Mouse (Mus musculus): ENCODE measurements around the gene Etv6.

- TF ChIP-seq CTCF (IDR thresholded peaks at IDR 0.05; ENCODE audit: insufficient read depth, low read depth, low read length), result no peak
- no peak for TF ChIP-seq POLR2A (IDR thresholded peaks at IDR 0.05; ENCODE audit: insufficient read depth, low read depth, low read length)
Observed at GRCm38 (mm10) chr6:133997935-133998334, 37.6 kb upstream of the Etv6 start.
